Mouse (Mus musculus): ENCODE results near the gene Unk. TPM values are rescaled to one million over a fixed set of nuclear protein-coding genes. Genes with fewer than 3 reads are reported as not detected.

Unk gene
- polyA plus RNA-seq, 1 experiment from 2014 or later = 44.4 TPM

- DNase-seq = peak; percentile 70
- peak; percentile 44; the same call in 1 of the 2 replicates for ATAC-seq (ENCODE audit: insufficient read depth)
- 0 out of 2 replicates have a peak overlapping the region, but pooled peaks have one; percentile 5 for H3K4me2 ChIP-seq
- no peaks in the 10 kb centered on the region for H3K36me3 ChIP-seq (ENCODE audit: insufficient read depth)
- H3K9me3 ChIP-seq (ENCODE audit: low read depth, low read length) = no peaks in the 10 kb centered on the region
- 37% methylated on average over 14 of the region's 14 CpGs for WGBS
- peaks cover 26% of the 10 kb centered on the region for H3K27me3 ChIP-seq (ENCODE audit: insufficient read depth, low read length)
- H3K4me3 ChIP-seq (ENCODE audit: low read depth, low read length) = no peak overlapping the region
- H3K9ac ChIP-seq = no peak overlapping the region
- peak overlapping the region; percentile 68 for H3K27ac ChIP-seq (ENCODE audit: low read depth)
- no peak for TF ChIP-seq CTCF (IDR thresholded peaks at IDR 0.05; ENCODE audit: low read depth)
- peaks cover 49% of the 10 kb centered on the region for H3K4me1 ChIP-seq (ENCODE audit: insufficient read depth)
Measured at GRCm38 (mm10) chr11:116104006-116104646, 74.0 kb downstream of the Unk start.

- no peak for ATAC-seq (ENCODE audit: insufficient read depth)
Measured at GRCm38 (mm10) chr11:116105065-116105464, 74.9 kb downstream of the Unk start.

GRCm38 (mm10) chr11:116106154-116106962, 76.2 kb downstream of the Unk start:
- Histone ChIP-seq H3K36me3 (ENCODE audit: insufficient read depth) (no peaks in the 10 kb centered on the region), H3K9me3 (ENCODE audit: low read depth, low read length) (no peaks in the 10 kb centered on the region), H3K27me3 (ENCODE audit: insufficient read depth, low read length) (peaks cover 41% of the 10 kb centered on the region), H3K4me2 (peak overlapping the region; percentile 51), H3K9ac (peak overlapping the region; percentile 6), H3K27ac (ENCODE audit: low read depth) (no peak overlapping the region), H3K4me1 (ENCODE audit: insufficient read depth) (peaks cover 44% of the 10 kb centered on the region), H3K4me3 (ENCODE audit: low read depth, low read length) (peak overlapping the region; percentile 2; the same call in 1 of the 2 replicates)
- 23% methylated on average over 32 of the region's 32 CpGs for WGBS
- ATAC-seq (ENCODE audit: insufficient read depth) (no peak), DNase-seq (peak; percentile 59)
- no peak for TF ChIP-seq CTCF (IDR thresholded peaks at IDR 0.05; ENCODE audit: low read depth)

More at GRCm38 (mm10) chr11:116105065-116105464, 74.9 kb downstream of the Unk start:
- TF ChIP-seq CTCF (IDR thresholded peaks at IDR 0.05; ENCODE audit: low read depth) = no peak
- 89% methylated on average over 2 of the region's 2 CpGs for WGBS
- Histone ChIP-seq H3K4me2 (no peak overlapping the region), H3K4me1 (ENCODE audit: insufficient read depth) (peaks cover 52% of the 10 kb centered on the region), H3K36me3 (ENCODE audit: insufficient read depth) (no peaks in the 10 kb centered on the region), H3K27ac (ENCODE audit: low read depth) (no peak overlapping the region), H3K4me3 (ENCODE audit: low read depth, low read length) (no peak overlapping the region), H3K27me3 (ENCODE audit: insufficient read depth, low read length) (peaks cover 35% of the 10 kb centered on the region), H3K9me3 (ENCODE audit: low read depth, low read length) (no peaks in the 10 kb centered on the region), H3K9ac (no peak overlapping the region)
- no peak for DNase-seq

- H3K36me3 ChIP-seq (ENCODE audit: insufficient read depth) = no peaks in the 10 kb centered on the region
- no peak overlapping the region for H3K9ac ChIP-seq
- H3K4me2 ChIP-seq = peak overlapping the region; percentile 73
- no peak for ATAC-seq (ENCODE audit: insufficient read depth)
- H3K4me1 ChIP-seq (ENCODE audit: insufficient read depth) = peaks cover 37% of the 10 kb centered on the region
- DNase-seq = no peak
- peaks cover 41% of the 10 kb centered on the region for H3K27me3 ChIP-seq (ENCODE audit: insufficient read depth, low read length)
- H3K9me3 ChIP-seq (ENCODE audit: low read depth, low read length) = no peaks in the 10 kb centered on the region
- 29% methylated on average over 14 of the region's 14 CpGs for WGBS
- no peak overlapping the region; the same call in 1 of the 2 replicates for H3K4me3 ChIP-seq (ENCODE audit: low read depth, low read length)
- H3K27ac ChIP-seq (ENCODE audit: low read depth) = no peak overlapping the region
- peak; percentile 35 for TF ChIP-seq CTCF (IDR thresholded peaks at IDR 0.05; ENCODE audit: low read depth)
Measured at GRCm38 (mm10) chr11:116106963-116107776, 77.0 kb downstream of the Unk start.

- no peaks in the 10 kb centered on the region for H3K36me3 ChIP-seq (ENCODE audit: insufficient read depth)
- peak overlapping the region; percentile 13 for H3K9ac ChIP-seq
- WGBS = 26% methylated on average over 19 of the region's 19 CpGs
- DNase-seq (no peak), ATAC-seq (ENCODE audit: insufficient read depth) (no peak)
- TF ChIP-seq CTCF (IDR thresholded peaks at IDR 0.05; ENCODE audit: low read depth) = no peak
- H3K4me3 ChIP-seq (ENCODE audit: low read depth, low read length) = peak overlapping the region; percentile 53
- peaks cover 34% of the 10 kb centered on the region for H3K4me1 ChIP-seq (ENCODE audit: insufficient read depth)
- no peaks in the 10 kb centered on the region for H3K9me3 ChIP-seq (ENCODE audit: low read depth, low read length)
- H3K4me2 ChIP-seq = peak overlapping the region; percentile 73
- H3K27ac ChIP-seq (ENCODE audit: low read depth) = no peak overlapping the region
- H3K27me3 ChIP-seq (ENCODE audit: insufficient read depth, low read length) = peaks cover 41% of the 10 kb centered on the region
Measured at GRCm38 (mm10) chr11:116107777-116108285, 77.7 kb downstream of the Unk start.

GRCm38 (mm10) chr11:116108464-116109137, 78.5 kb downstream of the Unk start:
- no peak for TF ChIP-seq CTCF (IDR thresholded peaks at IDR 0.05; ENCODE audit: low read depth)
- Histone ChIP-seq H3K9me3 (ENCODE audit: low read depth, low read length) (no peaks in the 10 kb centered on the region), H3K27ac (ENCODE audit: low read depth) (no peak overlapping the region), H3K4me1 (ENCODE audit: insufficient read depth) (peaks cover 34% of the 10 kb centered on the region), H3K4me2 (peak overlapping the region; percentile 73), H3K27me3 (ENCODE audit: insufficient read depth, low read length) (peaks cover 41% of the 10 kb centered on the region), H3K36me3 (ENCODE audit: insufficient read depth) (no peaks in the 10 kb centered on the region), H3K9ac (peak overlapping the region; percentile 48; the same call in 1 of the 2 replicates), H3K4me3 (ENCODE audit: low read depth, low read length) (peak overlapping the region; percentile 53)
- ATAC-seq (ENCODE audit: insufficient read depth) (no peak), DNase-seq (peak; percentile 48)
- 9% methylated on average over 23 of the region's 23 CpGs for WGBS
